Mouse (Mus musculus) E14TG2a.4 (cell line): ENCODE measurements at regions not wholly inside any gene's neighbourhood (a gene's known extent, or its start where the extent isn't known, plus 50 kb on each side); places are given as distances from the start of the nearest gene placed in this dataset.

Experiments
- CTCF ChIP-seq: conservative IDR thresholded peaks from 2 replicates; pipeline ENCODE4 v1.5.1; 2014; ENCODE audit warnings: low read length
- NANOG ChIP-seq: IDR thresholded peaks from 2 replicates; pipeline ENCODE4 v1.6.1; 2014; ENCODE audit warnings: borderline replicate concordance, low read length, mixed read lengths

DNA sequence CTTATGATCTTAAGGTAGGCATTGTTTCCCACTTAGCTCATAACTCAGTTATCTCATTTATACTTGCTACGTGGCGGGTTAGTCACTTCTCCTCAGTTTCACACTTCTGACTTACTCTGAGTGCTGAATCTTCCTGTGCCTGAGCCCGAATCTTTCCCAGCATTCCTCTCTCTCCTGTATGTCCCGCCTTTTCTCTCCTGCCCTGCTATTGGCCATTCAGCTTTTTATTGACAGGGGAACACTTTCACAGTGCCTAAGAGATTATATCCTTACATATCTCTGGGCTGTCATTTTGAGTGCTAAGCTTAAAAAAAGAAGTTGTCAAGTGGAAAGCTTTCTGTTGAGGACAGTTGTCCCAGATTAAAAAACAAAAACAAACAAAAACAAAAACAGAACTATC, 57.3 kb upstream of the Raph1 start:
- TF ChIP-seq CTCF (no peak), NANOG (no peak)
